Mouse (Mus musculus): ENCODE measurements at regions not wholly inside any gene's neighbourhood (a gene's known extent, or its start where the extent isn't known, plus 50 kb on each side); places are given as distances from the start of the nearest gene placed in this dataset.

DNA sequence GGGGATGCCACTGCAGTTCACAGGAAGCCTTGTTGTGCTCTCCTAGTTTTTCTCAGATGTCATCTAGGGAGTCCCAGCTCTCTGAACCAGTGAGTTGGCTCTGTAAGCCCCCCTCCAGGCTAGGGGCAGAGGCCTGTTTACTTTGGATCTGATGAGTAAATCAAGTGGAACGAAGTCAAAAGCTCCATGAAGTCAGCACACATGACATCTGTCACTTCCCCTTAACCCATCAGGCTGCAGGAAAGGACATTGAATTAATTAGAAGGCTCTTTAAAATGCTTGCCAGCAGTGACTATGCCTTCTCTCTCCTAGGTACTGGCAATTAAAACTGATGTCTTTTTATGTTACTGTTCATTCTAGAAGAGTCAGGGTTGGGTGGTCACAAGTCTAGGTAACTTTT lies 138.6 kb downstream of the Ackr3 start:
- DNase-seq (ENCODE audit: low spot score in 2 of 2): no peak

DNA sequence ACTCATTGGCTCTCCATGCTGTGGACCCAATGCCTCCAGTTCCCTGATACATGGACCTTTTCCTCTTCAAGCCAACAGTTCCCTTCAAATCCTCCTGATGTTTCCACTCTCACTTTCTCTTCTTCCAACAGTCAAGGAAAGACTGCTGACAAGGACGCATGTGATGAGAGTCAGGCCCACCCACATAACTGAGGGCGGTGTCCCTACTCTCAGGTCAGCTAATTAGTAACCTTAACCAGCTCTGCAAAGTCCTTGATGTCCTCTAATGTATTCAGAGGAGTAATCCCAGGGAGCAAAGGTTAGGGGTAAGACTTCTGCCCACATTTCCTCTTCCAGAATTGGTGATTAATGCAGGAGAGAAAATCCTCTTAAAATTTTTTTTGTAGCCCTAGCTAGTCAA lies 139.7 kb downstream of the Ackr3 start:
- DNase-seq (ENCODE audit: low spot score in 2 of 2): no peak

DNA sequence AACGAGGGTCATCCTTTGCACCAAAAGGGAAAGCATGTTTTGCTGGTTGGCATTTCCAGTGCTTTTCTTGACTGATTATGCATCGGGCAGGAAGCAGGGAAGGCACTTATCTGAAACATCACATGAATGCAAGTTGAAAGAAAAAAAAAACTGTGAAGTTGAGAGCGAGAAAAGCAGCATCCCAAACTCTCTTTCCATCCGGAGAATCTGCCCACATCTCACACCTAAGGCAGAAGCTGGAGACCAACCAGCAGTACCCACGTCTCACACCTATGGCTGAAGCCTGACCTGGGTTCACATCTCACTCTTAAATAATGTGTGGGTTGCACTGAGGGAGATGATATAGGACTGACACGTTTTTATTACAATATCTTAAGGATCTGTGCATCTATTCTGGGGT lies 143.3 kb downstream of the Ackr3 start:
- DNase-seq (ENCODE audit: low spot score in 2 of 2): no peak

DNA sequence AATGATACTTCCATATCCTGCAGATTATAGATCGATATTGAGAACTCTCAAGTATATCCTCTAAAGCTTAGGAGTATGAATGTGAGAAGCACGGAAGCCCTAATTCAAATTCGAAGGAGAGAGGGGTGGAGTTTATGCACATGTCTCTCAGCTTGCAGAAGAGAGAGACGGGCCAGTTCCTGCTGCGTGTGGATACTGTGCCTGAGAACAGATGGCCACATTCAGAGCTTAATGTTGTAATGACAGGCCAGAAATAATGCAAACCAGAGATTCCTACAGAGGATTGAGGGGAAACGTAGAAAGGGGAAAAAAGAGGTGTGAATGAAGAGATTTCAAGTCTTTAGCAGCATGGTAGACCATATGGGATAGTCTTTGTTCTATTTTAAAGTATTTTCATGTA lies 145.8 kb downstream of the Ackr3 start:
- no peak for DNase-seq (ENCODE audit: low spot score in 2 of 2)

DNA sequence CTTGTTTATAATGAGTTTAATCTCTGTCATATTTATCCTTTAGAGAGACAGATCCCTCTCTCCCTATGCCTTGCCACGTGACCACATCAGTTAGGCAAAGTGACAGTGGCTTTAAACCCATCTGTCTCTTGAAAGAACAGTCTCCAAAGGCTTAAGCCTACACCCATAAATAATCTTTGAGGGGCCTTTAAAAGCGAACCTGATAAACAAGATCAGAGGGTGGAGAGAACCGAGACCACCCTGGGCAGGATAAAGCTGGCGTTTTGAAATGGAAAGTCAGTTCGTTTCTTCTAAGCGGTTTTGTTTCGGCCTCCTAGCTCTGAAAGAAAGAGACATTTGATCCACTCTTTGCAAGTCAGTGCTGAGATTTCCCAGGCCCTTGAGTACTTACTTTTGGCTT lies 149.5 kb downstream of the Ackr3 start:
- DNase-seq (ENCODE audit: low spot score in 2 of 2): no peak

DNA sequence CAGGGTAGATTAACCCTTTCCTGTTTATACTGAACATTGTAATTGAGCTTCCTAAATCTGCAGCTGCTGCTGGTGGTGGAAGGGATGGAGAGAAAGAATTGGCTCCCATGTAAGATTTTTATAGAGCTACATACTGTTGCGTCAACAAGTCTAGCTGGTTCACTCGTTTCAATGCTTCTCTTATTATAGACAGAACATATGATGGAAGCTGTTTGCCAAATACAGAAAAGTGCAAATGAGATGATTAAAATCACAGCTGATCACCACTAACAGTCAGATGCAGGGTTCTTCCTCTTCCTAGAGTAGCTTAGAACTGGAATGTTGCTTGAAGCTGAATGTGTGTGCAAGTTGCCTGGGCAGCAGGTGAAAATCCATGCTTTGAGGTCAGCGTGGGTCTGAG lies 152.8 kb downstream of the Ackr3 start:
- no peak for DNase-seq (ENCODE audit: low spot score in 2 of 2)

DNA sequence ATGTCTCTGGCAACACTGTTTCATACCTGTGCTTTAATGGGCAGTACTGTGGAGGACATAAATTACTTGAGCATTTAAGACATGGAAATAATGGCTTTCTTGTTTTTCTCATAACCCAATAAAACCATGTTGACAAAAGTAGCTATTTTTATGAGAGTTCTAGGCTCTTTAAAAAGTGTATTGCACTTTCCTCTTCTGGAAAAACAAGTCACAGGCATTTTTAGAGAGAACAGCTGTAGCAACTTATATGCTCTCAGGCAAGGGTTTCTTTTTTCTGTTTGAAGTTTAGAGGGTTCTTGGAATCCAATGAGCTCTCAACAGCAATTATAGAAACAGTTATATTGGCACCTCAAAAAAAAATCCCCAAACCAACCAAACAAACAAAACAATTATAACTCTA lies 153.6 kb downstream of the Ackr3 start:
- DNase-seq (ENCODE audit: low spot score in 2 of 2): no peak

DNA sequence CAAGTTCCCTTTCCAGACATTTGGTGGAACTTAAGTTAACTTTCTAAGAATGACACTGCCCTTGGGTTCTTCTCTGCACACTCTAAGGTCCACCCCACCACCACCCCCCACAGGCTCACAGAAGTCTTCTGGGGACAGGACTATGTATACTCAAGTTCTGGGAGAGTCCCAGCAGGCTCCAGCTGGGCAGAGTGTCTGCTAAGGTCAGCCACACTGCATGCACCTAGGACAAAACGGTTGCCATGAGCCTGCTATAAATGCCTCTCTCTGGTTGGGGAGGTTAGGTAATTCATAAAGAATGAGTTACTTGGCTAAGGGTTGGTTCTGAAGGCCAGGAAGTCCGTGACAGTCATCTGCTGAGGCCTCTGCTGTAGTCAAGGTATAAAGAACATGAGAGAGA lies 155.2 kb downstream of the Ackr3 start:
- DNase-seq (ENCODE audit: low spot score in 2 of 2): no peak

DNA sequence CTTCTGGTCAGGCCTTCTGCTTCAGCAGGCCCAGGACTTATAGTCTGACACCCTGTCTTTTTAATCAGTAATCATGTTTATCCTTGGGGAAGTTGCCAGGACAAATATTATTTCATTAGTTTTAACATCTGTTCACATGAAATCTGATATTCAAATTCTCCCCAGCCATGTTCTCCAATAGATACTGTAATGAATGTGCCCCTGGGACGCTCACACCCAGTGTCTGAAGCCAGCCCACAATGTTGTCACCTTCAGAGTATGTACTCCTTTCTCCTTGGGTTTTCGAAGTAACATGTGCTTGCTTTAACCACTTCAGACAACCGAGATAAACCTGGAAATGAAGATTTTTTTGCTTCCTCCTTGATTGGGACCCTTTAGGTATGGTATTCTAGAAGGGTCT lies 156.3 kb downstream of the Ackr3 start:
- DNase-seq (ENCODE audit: low spot score in 2 of 2): no peak

DNA sequence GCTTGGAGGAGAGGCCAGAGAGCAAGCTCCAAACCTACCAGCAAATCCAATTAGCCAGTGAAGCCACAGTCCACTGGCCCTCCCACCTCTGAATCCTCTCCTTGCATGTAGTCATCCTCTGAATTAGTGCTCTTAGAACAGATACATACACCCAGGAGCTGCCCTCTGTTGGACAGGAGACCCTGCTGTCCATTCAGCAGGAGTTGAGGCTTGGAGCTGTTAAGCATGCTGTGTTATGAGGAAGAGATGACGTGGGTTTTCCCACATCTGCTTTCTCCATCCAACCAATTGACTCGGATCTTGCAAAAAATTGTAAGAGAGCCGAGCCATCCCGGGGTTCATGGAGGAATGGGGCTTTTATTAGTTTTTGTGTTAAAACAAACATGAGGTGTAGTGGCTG lies 160.7 kb downstream of the Ackr3 start:
- no peak for DNase-seq (ENCODE audit: low spot score in 2 of 2)

DNA sequence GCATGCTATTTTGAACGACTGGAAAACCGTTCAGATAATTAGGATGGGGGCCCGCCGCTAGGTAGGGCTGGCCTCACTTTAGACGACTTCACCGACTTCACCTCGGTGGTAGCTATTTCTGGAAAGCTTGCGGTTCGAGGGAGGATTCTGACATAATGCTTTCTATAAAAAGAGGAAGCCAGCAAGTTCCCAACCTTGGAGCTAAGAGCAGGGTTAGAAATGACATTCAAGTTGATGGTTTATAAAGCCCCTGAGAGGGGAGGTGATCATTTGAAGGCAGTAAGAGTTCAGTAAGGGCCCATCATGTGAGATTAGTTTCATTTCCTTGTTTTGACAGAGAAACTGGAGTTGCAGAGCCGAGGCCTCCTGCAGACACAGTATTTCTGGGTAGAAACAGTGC lies 164.8 kb downstream of the Ackr3 start:
- no peak for DNase-seq (ENCODE audit: low spot score in 2 of 2)

DNA sequence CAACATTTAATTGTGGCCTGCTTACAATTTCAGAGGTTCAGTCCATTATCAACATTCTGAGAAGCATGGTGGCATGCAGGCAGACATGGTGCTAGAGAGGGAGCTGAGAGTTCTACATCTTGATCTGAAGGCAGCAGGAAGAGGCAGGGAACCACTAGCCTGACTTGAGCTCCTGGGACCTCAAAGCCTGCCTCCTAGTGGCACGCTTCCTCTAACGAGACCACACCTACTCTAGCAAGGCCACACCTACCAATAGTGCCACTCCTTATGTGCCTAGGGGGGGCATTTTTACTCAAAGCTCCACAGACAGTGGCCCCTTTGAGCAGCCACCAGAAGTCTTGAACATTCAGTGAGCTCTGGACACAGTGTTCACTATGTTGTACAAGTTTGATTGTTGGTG lies 165.5 kb downstream of the Ackr3 start:
- no peak for DNase-seq (ENCODE audit: low spot score in 2 of 2)

DNA sequence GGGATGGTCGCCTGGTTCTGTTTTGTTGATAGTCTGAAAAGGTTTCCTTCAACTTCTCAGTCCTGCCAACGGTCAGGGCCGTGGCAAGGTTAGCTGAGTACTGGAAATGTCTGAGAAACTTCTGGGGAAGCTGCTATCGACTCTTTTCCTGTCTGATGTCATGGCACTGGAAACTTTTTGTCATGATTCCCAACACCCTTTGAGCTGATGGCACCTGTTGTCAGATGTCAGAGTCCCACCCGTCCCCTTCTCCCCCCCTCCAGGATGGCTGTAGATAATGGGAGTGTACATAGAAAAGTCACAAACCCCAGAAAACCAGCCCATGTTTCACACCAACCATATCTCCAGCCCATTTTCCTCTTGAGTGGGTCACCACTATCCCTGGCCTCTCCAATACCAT lies 167.0 kb downstream of the Ackr3 start:
- DNase-seq (ENCODE audit: low spot score in 2 of 2): no peak

DNA sequence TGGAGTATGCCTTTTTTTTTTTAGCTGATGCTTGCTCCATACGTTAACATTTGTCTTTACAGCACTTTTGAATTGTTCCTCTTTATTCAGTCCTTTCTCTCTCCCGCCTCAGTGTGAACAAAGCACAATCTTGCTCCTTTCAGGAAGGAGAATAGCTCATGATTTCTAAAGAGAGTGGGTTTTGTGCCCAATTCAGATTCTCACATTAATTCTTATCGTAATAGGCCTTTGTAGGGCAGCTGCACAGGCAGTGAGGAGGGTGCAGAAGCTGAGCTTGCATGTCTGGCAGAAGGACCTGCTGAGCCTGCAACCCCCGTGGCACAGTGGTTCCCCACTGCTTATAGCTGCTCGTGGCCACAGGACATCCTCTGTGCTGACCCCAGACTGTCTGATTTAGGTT lies 169.2 kb downstream of the Ackr3 start:
- no peak for DNase-seq (ENCODE audit: low spot score in 2 of 2)

DNA sequence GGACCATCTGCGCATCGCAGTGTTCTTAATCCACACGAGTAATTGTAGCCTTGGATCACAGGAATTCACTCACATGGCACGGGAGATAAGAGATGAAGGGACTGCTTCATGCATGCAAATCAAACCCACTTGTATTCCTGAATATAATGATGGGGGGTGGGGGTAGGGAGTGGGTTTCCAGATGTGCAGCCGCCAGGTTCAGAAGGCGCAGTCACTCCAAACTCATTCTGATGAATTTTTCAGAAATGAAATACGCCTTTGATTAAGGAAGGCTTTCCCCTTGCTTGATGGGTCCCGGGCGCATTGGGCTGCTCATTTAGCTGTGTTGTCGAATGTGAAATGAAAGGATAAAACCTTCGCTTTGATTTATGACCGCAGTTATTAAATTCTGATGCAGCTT lies 170.7 kb downstream of the Ackr3 start:
- DNase-seq (ENCODE audit: low spot score in 2 of 2): no peak

DNA sequence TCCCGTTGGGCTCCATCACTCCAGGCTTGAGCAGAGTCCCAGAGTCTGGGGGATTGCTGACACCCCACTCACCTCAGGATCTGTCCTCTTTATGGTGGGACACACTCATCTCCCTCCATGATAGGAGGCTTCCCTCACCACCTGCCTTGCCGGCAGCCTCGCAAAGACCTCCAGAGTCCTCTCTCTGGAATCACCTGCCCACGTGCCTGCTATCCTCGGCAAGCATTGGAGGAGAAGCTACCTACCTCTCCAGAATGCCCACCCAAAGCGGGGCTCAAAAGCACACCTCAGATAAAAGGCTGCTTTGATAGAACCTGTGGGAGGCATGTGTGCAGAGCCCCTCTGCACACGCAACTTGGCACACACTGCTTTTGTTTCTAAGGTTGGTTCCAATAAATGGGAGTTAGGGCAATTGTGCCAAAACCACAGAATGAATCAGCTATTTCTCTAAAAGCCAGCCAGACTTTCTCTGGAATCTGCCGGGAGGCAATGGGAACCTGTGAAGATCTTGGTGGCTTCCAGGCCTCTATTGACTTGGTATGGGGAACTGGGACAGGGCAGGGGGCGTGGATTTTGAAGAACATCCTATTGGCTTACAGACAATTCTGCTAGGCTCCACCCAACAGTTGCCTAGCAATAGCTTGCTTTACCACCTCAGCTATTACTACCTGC lies 176.4 kb downstream of the Ackr3 start:
- no peak for DNase-seq (ENCODE audit: low spot score in 2 of 2)

DNA sequence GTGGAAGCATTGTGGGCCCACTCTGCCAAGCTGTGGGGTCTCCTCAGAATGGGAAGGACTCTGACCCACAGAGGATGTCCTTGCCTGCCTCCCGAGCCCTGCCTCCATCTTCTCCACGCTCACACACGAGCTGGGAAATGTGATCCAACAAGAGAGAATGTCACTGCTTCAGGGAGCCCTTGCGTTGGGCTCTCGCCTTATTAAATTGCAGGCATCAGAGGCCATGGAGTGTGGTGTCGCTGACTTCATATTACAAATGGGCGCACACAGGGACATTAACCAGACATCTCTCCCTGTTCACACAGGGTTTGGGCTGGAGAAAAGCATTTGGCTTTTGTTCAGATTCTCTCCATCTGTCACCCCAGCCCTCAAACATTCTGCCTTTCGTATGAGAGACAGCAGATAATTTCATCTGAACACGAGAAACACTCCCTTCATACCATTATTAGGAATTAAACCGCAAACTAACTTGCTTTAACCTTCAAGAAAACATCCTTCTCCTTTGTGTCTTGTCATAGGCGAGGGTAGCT lies 179.2 kb downstream of the Ackr3 start:
- no peak for DNase-seq (ENCODE audit: low spot score in 2 of 2)

DNA sequence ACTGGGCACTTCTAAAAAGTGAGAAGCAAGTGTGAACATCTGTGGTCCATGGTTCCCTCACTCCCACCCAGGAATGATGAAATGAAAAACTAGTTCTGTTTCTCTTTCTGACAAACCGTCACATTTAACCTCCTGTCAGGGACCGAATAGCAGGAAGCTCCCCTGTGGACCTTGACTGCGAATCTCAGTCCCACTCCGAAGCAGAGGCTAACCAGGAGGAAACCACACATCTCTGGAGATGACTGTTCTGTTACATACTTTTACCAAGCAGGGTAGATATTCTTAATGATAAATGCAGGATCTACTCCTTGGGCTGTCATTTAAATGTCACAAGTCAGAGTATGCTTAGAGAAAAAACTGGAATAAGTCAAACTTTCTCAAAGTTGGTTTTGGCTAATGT lies 181.2 kb downstream of the Ackr3 start:
- no peak for DNase-seq (ENCODE audit: low spot score in 2 of 2)

DNA sequence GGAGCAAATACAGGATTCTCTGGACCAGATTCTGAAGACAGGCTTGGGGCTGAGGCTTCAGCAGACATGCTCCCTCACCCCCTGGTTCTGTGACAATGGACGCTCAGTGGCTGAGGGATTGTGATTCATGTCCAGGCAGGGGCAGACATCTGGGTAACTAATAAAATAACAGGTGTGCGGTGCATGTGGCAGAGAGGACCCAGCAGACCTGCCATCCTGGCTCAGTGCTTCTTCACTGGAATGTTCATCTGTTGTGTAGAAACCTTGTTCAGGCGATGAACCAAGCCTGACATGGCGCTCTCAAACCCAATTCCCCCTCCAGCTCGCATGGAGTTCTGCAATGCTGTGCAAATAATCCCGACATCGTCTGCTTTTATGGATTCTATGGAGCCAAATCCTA lies 183.0 kb downstream of the Ackr3 start:
- peak; percentile 26 to 30 for DNase-seq (ENCODE audit: low spot score in 2 of 2)

DNA sequence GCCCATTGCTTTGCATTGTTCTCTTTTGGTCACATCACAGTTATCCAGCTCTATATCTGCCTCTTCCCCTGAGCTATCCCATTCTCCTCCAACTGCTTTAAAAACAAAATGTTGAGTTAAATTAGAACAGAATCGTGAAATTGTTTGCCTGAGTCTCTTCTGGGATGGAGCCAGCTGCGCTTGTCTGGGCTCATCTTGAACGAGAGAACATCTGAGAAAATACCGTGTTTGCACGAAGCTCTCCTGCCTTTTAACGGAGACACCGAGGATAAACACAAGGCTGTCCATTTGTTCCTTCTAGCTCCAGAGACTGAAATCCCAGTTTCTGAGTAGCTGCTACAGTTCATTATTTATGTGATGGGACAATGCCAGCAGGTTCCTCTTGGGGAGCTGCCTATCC lies 186.6 kb downstream of the Ackr3 start:
- DNase-seq (ENCODE audit: low spot score in 2 of 2): no peak

DNA sequence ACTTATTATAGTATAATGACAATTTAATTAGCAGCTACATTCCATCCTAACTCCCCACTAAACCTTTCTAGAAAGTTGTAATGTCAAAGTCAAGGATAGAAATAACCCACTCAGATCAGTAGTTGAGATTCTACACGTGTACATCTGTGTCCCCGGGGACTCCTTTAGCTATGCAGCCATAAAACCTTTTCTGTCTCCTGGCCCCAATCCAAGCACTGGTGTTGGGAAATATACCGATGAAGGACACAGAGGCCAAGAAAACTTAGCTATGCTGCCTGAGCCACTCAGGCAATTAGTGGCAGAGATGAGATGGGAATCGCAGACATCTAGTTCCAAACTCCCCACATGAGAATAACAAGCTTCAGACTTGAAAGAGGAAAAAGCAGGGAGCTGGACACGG lies 190.1 kb downstream of the Ackr3 start:
- DNase-seq (ENCODE audit: low spot score in 2 of 2): no peak

DNA sequence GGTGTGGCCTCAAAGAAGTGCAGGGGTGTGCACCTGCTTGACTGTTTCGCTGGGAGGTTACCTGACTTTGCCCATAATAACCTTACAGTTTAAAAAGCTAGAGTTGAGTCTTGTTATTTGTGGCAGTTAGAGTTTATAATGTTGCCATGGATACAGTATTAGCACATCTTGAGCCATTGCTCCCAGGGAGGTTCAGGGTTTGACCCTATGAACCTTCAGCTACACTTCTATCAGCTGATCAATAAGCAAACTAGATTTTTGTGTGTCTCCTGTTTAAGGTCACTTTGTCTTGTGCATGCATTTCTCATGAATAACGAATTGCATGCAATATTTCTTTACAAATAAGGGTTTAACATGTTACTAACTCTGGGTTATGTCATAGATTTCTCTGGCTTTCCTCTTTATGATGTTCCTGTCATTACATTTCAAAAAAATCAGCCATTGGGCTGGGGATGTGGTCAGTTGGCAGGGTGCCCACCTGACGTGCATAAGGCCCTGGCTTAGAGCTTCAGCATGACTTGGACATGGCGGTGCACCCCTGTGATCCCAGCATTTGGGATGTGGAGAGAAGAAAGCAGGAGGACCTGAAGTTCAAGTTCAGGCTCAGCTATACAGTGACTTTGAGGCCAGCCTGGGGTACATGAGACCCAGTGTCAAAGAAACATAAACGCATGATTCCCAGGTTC lies 191.7 kb downstream of the Ackr3 start:
- no peak for DNase-seq (ENCODE audit: low spot score in 2 of 2)

DNA sequence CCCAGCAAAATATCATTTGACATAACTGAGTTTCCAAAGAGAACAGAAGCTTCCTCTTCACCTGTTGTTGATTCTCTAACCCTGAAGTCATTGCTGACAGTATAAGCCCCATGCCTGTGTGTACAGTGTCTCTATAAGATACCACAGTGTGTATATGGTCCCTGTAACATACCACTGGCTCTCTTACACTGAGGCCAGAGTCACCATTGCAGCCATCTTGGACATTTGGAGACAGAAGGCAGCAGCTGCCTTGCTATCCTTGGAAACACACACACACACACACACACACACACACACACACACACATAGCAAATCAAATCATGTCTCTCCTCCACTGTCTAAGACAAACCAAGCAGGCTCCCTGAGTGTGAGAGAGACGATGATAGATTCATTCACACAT lies 192.9 kb downstream of the Ackr3 start:
- no peak for DNase-seq (ENCODE audit: low spot score in 2 of 2)

Data from layer of hippocampus, postnatal 10 days (tissue).